Mouse (Mus musculus): ENCODE measurements around the gene BC049715.

The BC049715 gene

GRCm38 (mm10) chr6:136807395-136808013 is 19.9 kb upstream of the BC049715 start:
- in situ Hi-C loops (cut with MboI; ENCODE audit: unreplicated experiment in 2 of 2): loop anchor here in 1 of 2 experiments (10.0 kb wide), 1 partner anchor 343 kb away; no protein-coding TSS in a partner anchor

- in situ Hi-C loops (cut with MboI; ENCODE audit: unreplicated experiment in 2 of 2): loop anchor here in 1 of 2 experiments (10.0 kb wide), 1 partner anchor 343 kb away; no protein-coding TSS in a partner anchor
Measured at GRCm38 (mm10) chr6:136808014-136808417, 19.4 kb upstream of the BC049715 start, which contains the start of gene H2afj. Gene H2afj (plus strand): TSS chr6:136808244.

GRCm38 (mm10) chr6:136808631-136809046 is 18.8 kb upstream of the BC049715 start:
- in situ Hi-C loops (cut with MboI; ENCODE audit: unreplicated experiment in 2 of 2): loop anchor here in 1 of 2 experiments (10.0 kb wide), 1 partner anchor 344 kb away; no protein-coding TSS in a partner anchor

- in situ Hi-C loops (cut with MboI; ENCODE audit: unreplicated experiment in 2 of 2): loop anchor here in 1 of 2 experiments (10.0 kb wide), 1 partner anchor 344 kb away; no protein-coding TSS in a partner anchor
Measured at GRCm38 (mm10) chr6:136809077-136809476, 18.3 kb upstream of the BC049715 start.

- in situ Hi-C loops (cut with MboI; ENCODE audit: unreplicated experiment in 2 of 2): loop anchor here in 1 of 2 experiments (10.0 kb wide), 1 partner anchor 345 kb away; no protein-coding TSS in a partner anchor
Measured at GRCm38 (mm10) chr6:136809673-136810072, 17.8 kb upstream of the BC049715 start.

- in situ Hi-C loops (cut with MboI; ENCODE audit: unreplicated experiment in 2 of 2): no loop called here
Measured at GRCm38 (mm10) chr6:136811196-136811595, 16.2 kb upstream of the BC049715 start.

GRCm38 (mm10) chr6:136813117-136813516 is 14.3 kb upstream of the BC049715 start:
- in situ Hi-C loops (cut with MboI; ENCODE audit: unreplicated experiment in 2 of 2): no loop called here

- in situ Hi-C loops (cut with MboI; ENCODE audit: unreplicated experiment in 2 of 2): no loop called here
Measured at GRCm38 (mm10) chr6:136815381-136815780, 12.0 kb upstream of the BC049715 start.

- in situ Hi-C loops (cut with MboI; ENCODE audit: unreplicated experiment in 2 of 2): no loop called here
Measured at GRCm38 (mm10) chr6:136816826-136817225, 10.6 kb upstream of the BC049715 start.

GRCm38 (mm10) chr6:136817549-136817948 is 9.9 kb upstream of the BC049715 start:
- in situ Hi-C loops (cut with MboI; ENCODE audit: unreplicated experiment in 2 of 2): no loop called here

GRCm38 (mm10) chr6:136820381-136820780 is 7.0 kb upstream of the BC049715 start:
- in situ Hi-C loops (cut with MboI; ENCODE audit: unreplicated experiment in 2 of 2): no loop called here

- in situ Hi-C loops (cut with MboI; ENCODE audit: unreplicated experiment in 2 of 2): no loop called here
Measured at GRCm38 (mm10) chr6:136821086-136821485, 6.3 kb upstream of the BC049715 start.

GRCm38 (mm10) chr6:136824987-136825386 is 2.4 kb upstream of the BC049715 start:
- in situ Hi-C loops (cut with MboI; ENCODE audit: unreplicated experiment in 2 of 2): loop anchor here (25.0 kb wide), 2 partner anchors 912 to 1588 kb away; partner anchors contain the start of gene Strap (in 2 of the 2)

- in situ Hi-C loops (cut with MboI; ENCODE audit: unreplicated experiment in 2 of 2): loop anchor here (25.0 kb wide), 2 partner anchors 910 to 1590 kb away; partner anchors contain the start of gene Strap (in 2 of the 2)
Measured at GRCm38 (mm10) chr6:136827116-136827515, 310 bp upstream of the BC049715 start.

GRCm38 (mm10) chr6:136827881-136828561 is 595 bp downstream of the BC049715 start, which contains the start of gene Wbp11:
Gene Wbp11 (minus strand): TSS chr6:136828233.
- in situ Hi-C loops (cut with MboI; ENCODE audit: unreplicated experiment in 2 of 2): loop anchor here (25.0 kb wide), 2 partner anchors 909 to 1591 kb away; partner anchors contain the start of gene Strap (in 2 of the 2)

- in situ Hi-C loops (cut with MboI; ENCODE audit: unreplicated experiment in 2 of 2): loop anchor here (25.0 kb wide), 2 partner anchors 909 to 1591 kb away; partner anchors contain the start of gene Strap (in 2 of the 2)
Measured at GRCm38 (mm10) chr6:136828681-136829080, 1.3 kb downstream of the BC049715 start.

- in situ Hi-C loops (cut with MboI; ENCODE audit: unreplicated experiment in 2 of 2): loop anchor here (25.0 kb wide), 2 partner anchors 906 to 1594 kb away; partner anchors contain the start of gene Strap (in 2 of the 2)
Measured at GRCm38 (mm10) chr6:136831712-136832111, 4.3 kb downstream of the BC049715 start.

- in situ Hi-C loops (cut with MboI; ENCODE audit: unreplicated experiment in 2 of 2): loop anchor here (25.0 kb wide), 2 partner anchors 902 to 1598 kb away; partner anchors contain the start of gene Strap (in 2 of the 2)
Measured at GRCm38 (mm10) chr6:136835352-136835751, 7.9 kb downstream of the BC049715 start, which contains the start of gene Smco3. Gene Smco3 (minus strand): TSS chr6:136835452.

- in situ Hi-C loops (cut with MboI; ENCODE audit: unreplicated experiment in 2 of 2): loop anchor here (25.0 kb wide), 2 partner anchors 900 to 1600 kb away; partner anchors contain the start of gene Strap (in 2 of the 2)
Measured at GRCm38 (mm10) chr6:136837323-136837722, 9.9 kb downstream of the BC049715 start.

GRCm38 (mm10) chr6:136844903-136845302 is 17.5 kb downstream of the BC049715 start:
- in situ Hi-C loops (cut with MboI; ENCODE audit: unreplicated experiment in 2 of 2): loop anchor here (25.0 kb wide), 2 partner anchors 892 to 1608 kb away; partner anchors contain the start of gene Strap (in 2 of the 2)

Measured in v-Abl transformed pro-B cells (cell line).